In genomic region chr12:98602114-98602513, GRCm38 (mm10) we compare ENCODE assay signal across 15 mouse cellular contexts. TPM values are rescaled to one million over a fixed set of nuclear protein-coding genes. Genes with fewer than 3 reads are reported as not detected.
DNase-seq lines count a peak whose midpoint lies in the region; ATAC-seq lines count a peak whose summit lies in the region.
"Had no signal": no experiment of that assay in that cellular context is flagged by ENCODE, and none has a peak within 500 bp of the region (broad histone marks: within the 10 kb centered on the region; RNA-seq: fewer than 3 reads in every experiment).

No protein-coding gene starts in this region.

- no peaks in the 10 kb centered on the region for H3K4me1 ChIP-seq in forebrain, embryonic 14.5 days (ENCODE audit: control insufficient read depth, insufficient read depth, low read length)
- H3K4me1 ChIP-seq in forebrain, embryonic 11.5 days (replicated peaks; ENCODE audit: control insufficient read depth, insufficient read depth, low read length) = no peaks in the 10 kb centered on the region
- H3K4me1 ChIP-seq: embryonic facial prominence, embryonic 15.5 days; limb, embryonic 13.5 days; stomach, embryonic 15.5 days had no signal

- peaks cover 4% of the 10 kb centered on the region; the same call in 1 of the 2 replicates for H3K9me3 ChIP-seq in forebrain, embryonic 14.5 days (replicated peaks; ENCODE audit: control insufficient read depth, low read length)
- no peaks in the 10 kb centered on the region; the same call in 1 of the 2 replicates for H3K9me3 ChIP-seq in forebrain, embryonic 11.5 days (ENCODE audit: control insufficient read depth, low read length)
- H3K9me3 ChIP-seq: embryonic facial prominence, embryonic 15.5 days; stomach, embryonic 15.5 days had no signal

- peak; percentile 83; the same call in 1 of the 2 replicates for ATAC-seq in forebrain, embryonic 14.5 days
- no peak for ATAC-seq in forebrain, embryonic 11.5 days (replicated peaks; ENCODE audit: low FRiP score)
- ATAC-seq: intestine, postnatal 0 days had no signal

- no peak overlapping the region for H3K4me3 ChIP-seq in forebrain, embryonic 14.5 days (ENCODE audit: low read depth, low read length)
- H3K4me3 ChIP-seq in forebrain, embryonic 11.5 days (ENCODE audit: low read depth, low read length) = no peak overlapping the region
- H3K4me3 ChIP-seq: embryonic facial prominence, embryonic 15.5 days; limb, embryonic 13.5 days; stomach, embryonic 15.5 days had no signal

- 52% methylated on average over 6 of the region's 6 CpGs for WGBS in forebrain, embryonic 14.5 days
- 63% methylated on average over 6 of the region's 6 CpGs for WGBS in forebrain, embryonic 11.5 days

- no peaks in the 10 kb centered on the region for H3K36me3 ChIP-seq in forebrain, embryonic 14.5 days (ENCODE audit: control insufficient read depth, insufficient read depth, low read length)
- H3K36me3 ChIP-seq in forebrain, embryonic 11.5 days (ENCODE audit: control insufficient read depth, insufficient read depth, low read length) = no peaks in the 10 kb centered on the region
- H3K36me3 ChIP-seq: embryonic facial prominence, embryonic 15.5 days; limb, embryonic 13.5 days; stomach, embryonic 15.5 days had no signal

- intact Hi-C loops in heart, postnatal 10 days (cut with DNase I) = no loop called here

- DNase-seq in forebrain, embryonic 14.5 days (ENCODE audit: low spot score) = peak; percentile 82
- no peak for DNase-seq in forebrain, embryonic 11.5 days (ENCODE audit: low spot score)
- peak; percentile 34 for DNase-seq in layer of hippocampus, adult 9-11 months
- no peak for DNase-seq in layer of hippocampus, postnatal 25 days (ENCODE audit: extremely low spot score in 1 of 2, low spot score in 1 of 2)
- peak; percentile 12 for DNase-seq in R1 (ENCODE audit: low read depth, low spot score)
- peak; percentile 19 to 28 for DNase-seq in heart, postnatal 10 days
- no peak for DNase-seq in kidney, adult 8-10 months
- DNase-seq in spleen, postnatal 14 days (ENCODE audit: low spot score in 2 of 2) = no peak
- DNase-seq: gastrocnemius, postnatal 10 days; lung, postnatal 14 days; right cerebral cortex, adult 18-20 months had no signal

- no peak overlapping the region for H3K9ac ChIP-seq in forebrain, embryonic 14.5 days (ENCODE audit: low read length)
- no peak overlapping the region for H3K9ac ChIP-seq in forebrain, embryonic 11.5 days (ENCODE audit: low read length)
- H3K9ac ChIP-seq: embryonic facial prominence, embryonic 15.5 days; limb, embryonic 13.5 days; stomach, embryonic 15.5 days had no signal

- no peaks in the 10 kb centered on the region for H3K27me3 ChIP-seq in forebrain, embryonic 14.5 days (replicated peaks; ENCODE audit: control insufficient read depth, insufficient read depth, low read length)
- no peaks in the 10 kb centered on the region for H3K27me3 ChIP-seq in forebrain, embryonic 11.5 days (ENCODE audit: control insufficient read depth, insufficient read depth, low read length)
- H3K27me3 ChIP-seq: embryonic facial prominence, embryonic 15.5 days; limb, embryonic 13.5 days; stomach, embryonic 15.5 days had no signal

- no peak overlapping the region for H3K27ac ChIP-seq in forebrain, embryonic 14.5 days (ENCODE audit: low read depth, low read length)
- no peak overlapping the region for H3K27ac ChIP-seq in forebrain, embryonic 11.5 days (ENCODE audit: low read depth, low read length)
- H3K27ac ChIP-seq: embryonic facial prominence, embryonic 15.5 days; limb, embryonic 13.5 days; stomach, embryonic 15.5 days had no signal

- no peak overlapping the region for H3K4me2 ChIP-seq in forebrain, embryonic 14.5 days (ENCODE audit: low read length)
- H3K4me2 ChIP-seq in forebrain, embryonic 11.5 days (ENCODE audit: low read depth, low read length, severe bottlenecking) = no peak overlapping the region
- H3K4me2 ChIP-seq: embryonic facial prominence, embryonic 15.5 days; limb, embryonic 13.5 days; stomach, embryonic 15.5 days had no signal

RNA-seq across cellular contexts. Expression of gene Kcnk10, which starts 24.0 kb away (rescaled TPM):
- polyA plus RNA-seq in forebrain, embryonic 14.5 days (2014; fragmentation: Nextera tagmentation; extraction: Ambion mirVana) = 39.5 and 58.9 TPM in 2 replicates
- polyA plus RNA-seq in forebrain, embryonic 11.5 days (2014; fragmentation: Nextera tagmentation; extraction: Ambion mirVana) = 38.5 and 39.2 TPM in 2 replicates
- total RNA-seq in layer of hippocampus, postnatal 25 days (2021) = 10 to 100 TPM; 15.2 to 18.3 TPM
- total RNA-seq in heart, postnatal 10 days (2021) = under 1 TPM in 1 of 2 experiments, not detected in 1; 0.02 TPM

RNA-seq across cellular contexts. Expression of gene Spata7, which starts 25.8 kb away (rescaled TPM):
- polyA plus RNA-seq in forebrain, embryonic 14.5 days (2014; fragmentation: Nextera tagmentation; extraction: Ambion mirVana) = 24.5 and 28.3 TPM in 2 replicates
- polyA plus RNA-seq in forebrain, embryonic 11.5 days (2014; fragmentation: Nextera tagmentation; extraction: Ambion mirVana) = 26.0 and 26.6 TPM in 2 replicates
- total RNA-seq in layer of hippocampus, postnatal 25 days (2021) = 10 to 100 TPM; 24.6 to 30.2 TPM
- 1 to 10 TPM; 7.4 to 7.7 TPM for total RNA-seq in heart, postnatal 10 days (2021)

Comparison
In these comparisons a context has a peak if more than half of its experiments do, and no peak if none do; other contexts are left out.
1. DNase-seq: peak in forebrain, embryonic 14.5 days (single experiment), layer of hippocampus, adult 9-11 months (single experiment), R1 (single experiment) and heart, postnatal 10 days (2 of 2); none in forebrain, embryonic 11.5 days (single experiment), layer of hippocampus, postnatal 25 days (0 of 2), kidney, adult 8-10 months (0 of 2) and spleen, postnatal 14 days (0 of 2).
2. RNA of gene Kcnk10, which starts 24.0 kb away (total RNA-seq): 15.2 to 18.3 TPM in layer of hippocampus, postnatal 25 days; 0.02 TPM in heart, postnatal 10 days; every median in the first group is over 10 times any median in the second.